Mouse (Mus musculus) kidney, adult 2 months (tissue): ENCODE results near the gene Mmp14.

Experiments used
- CTCF ChIP-seq: fragments of 200-500 bp; conservative IDR thresholded peaks from 2 replicates; pipeline ENCODE4 v1.5.1; 2011; ENCODE audit warnings: low read depth, mild to moderate bottlenecking, control low read depth, low read length, moderate library complexity, mixed read lengths; ENCODE audit not compliant: insufficient read depth, insufficient read length
- POLR2A ChIP-seq: fragments of 200-500 bp; IDR thresholded peaks from one replicate; pipeline ENCODE4 v1.6.1; 2011; ENCODE audit warnings: low read depth, low read length, control low read depth

- no peak for TF ChIP-seq CTCF
- no peak for TF ChIP-seq POLR2A
Observed at GRCm38 (mm10) chr14:54384396-54384795, 47.0 kb upstream of the Mmp14 start.
